In the genomic region with DNA sequence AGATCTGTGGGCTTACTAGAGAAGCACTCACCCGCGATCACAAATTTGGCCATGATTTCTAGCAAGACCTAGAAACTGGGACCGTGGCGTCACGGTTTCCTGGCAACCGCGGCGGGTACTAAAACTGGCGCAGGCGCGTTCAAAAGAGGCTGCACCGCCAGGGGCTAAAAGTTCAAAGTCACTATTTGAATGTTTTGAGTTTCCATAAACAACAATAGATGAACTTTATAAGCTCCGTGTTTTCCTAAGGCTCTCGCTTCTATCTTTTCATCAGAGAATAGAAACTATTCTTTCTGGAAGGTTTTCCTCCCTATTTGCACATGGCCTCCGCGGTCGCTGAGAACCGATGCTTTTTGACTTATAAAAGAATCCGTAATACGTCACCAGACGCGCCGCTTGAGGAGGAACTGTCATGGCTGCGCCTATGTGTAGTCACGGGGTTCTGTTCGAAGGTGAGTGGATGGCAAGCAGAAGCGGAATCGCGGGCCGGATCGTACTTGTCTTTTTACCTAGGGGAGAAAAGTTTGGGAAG, we compare ENCODE assay signal across 8 mouse cellular contexts. TPM values are rescaled to one million over a fixed set of nuclear protein-coding genes. Genes with fewer than 3 reads are reported as not detected.
DNase-seq lines count a peak whose midpoint lies in the region; ATAC-seq lines count a peak whose summit lies in the region.

A gene (minus strand): TSS at position 79 of the 532 bp plus-strand sequence.
A gene (plus strand): TSS at position 375 of the 532 bp plus-strand sequence.

- peak; percentile 91 to 99 for DNase-seq in adrenal gland, adult (ENCODE audit: inconsistent age in 2 of 2, low spot score in 1 of 2)
- DNase-seq in embryo, embryonic 10.5 days (ENCODE audit: low spot score), result peak; percentile 97
- peak; percentile 84 for DNase-seq in gastrocnemius, postnatal 14 days
- DNase-seq in left cerebral cortex, postnatal 10 days (ENCODE audit: extremely low spot score in 1 of 2, low spot score in 2 of 2), result peak; percentile 90 to 92
- peak; percentile 89 for DNase-seq in right cerebral cortex, postnatal 25 days
- DNase-seq in urinary bladder, postnatal 4 days (ENCODE audit: low spot score in 2 of 2), result peak; percentile 78 to 89

- peak; percentile 99 for ATAC-seq in inflammation-experienced regulatory T-cells, adult 6 months
- ATAC-seq in megakaryocyte-erythroid progenitor cell, adult 5-6 weeks (replicated peaks; ENCODE audit: low FRiP score, low TSS enrichment, poor library complexity, severe bottlenecking), result peak; percentile 95

- intact Hi-C loops in gastrocnemius, postnatal 14 days (cut with DNase I; ENCODE audit: low total_unique reads), result no loop called here
- intact Hi-C loops in left cerebral cortex, postnatal 10 days (cut with DNase I), result no loop called here

RNA-seq across cellular contexts. Expression of the first gene that starts in this region (rescaled TPM):
- total RNA-seq in gastrocnemius, postnatal 14 days (2021), result not detected
- not detected for polyA plus RNA-seq in inflammation-experienced regulatory T-cells, adult 6 months (2017; shearing (Covaris generic))
- total RNA-seq in left cerebral cortex, postnatal 10 days (2021), result under 1 TPM; 0.53 to 0.71 TPM
- total RNA-seq in megakaryocyte-erythroid progenitor cell, adult 5-6 weeks (2014; fragmentation: Nextera tagmentation), result not detected in 2 replicates
- not detected in 2 replicates for total RNA-seq in megakaryocyte-erythroid progenitor cell, adult 5-6 weeks (2017)

RNA-seq across cellular contexts. Expression of the second gene that starts in this region (rescaled TPM):
- total RNA-seq in gastrocnemius, postnatal 14 days (2021), result 10 to 100 TPM; 12.5 to 17.2 TPM
- 10 to 100 TPM; 38.2 to 44.4 (median 42.0) TPM for polyA plus RNA-seq in inflammation-experienced regulatory T-cells, adult 6 months (2017; shearing (Covaris generic))
- 10 to 100 TPM; 15.6 to 17.8 TPM for total RNA-seq in left cerebral cortex, postnatal 10 days (2021)
- total RNA-seq in megakaryocyte-erythroid progenitor cell, adult 5-6 weeks (2014; fragmentation: Nextera tagmentation), result 70.4 and 83.7 TPM in 2 replicates
- 34.9 and 50.2 TPM in 2 replicates for total RNA-seq in megakaryocyte-erythroid progenitor cell, adult 5-6 weeks (2017)

Comparison
In these comparisons a context has a peak if more than half of its experiments do, and no peak if none do; other contexts are left out.
1. Peak in every context shown above with its lines: DNase-seq and ATAC-seq.